Mouse (Mus musculus) embryo, embryonic 10.5 days (tissue): ENCODE data around the gene Obp1a.

Experiments
- DNase-seq: peaks from one replicate; pipeline ENCODE4 v3.0.0-alpha.2; 2015; ENCODE audit warnings: low spot score

Gene Obp1a

DNA sequence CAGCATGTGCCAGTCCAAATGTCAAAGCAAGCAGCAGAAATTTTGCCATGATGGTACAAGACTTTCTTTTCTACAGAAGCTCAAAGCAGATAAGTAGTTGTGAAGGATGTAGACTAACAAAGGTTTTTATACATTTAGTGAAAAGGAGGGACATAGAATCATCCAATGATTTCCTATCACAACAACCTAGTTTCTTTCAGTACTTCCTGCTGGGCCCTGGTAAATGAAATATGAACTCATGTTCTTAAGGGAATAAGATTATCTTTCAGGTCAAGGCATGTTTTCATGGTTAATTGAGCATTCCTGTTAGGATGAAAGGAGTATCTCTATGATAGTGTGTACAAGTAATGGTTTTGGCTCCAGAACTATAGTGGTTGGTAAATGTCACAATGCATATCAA, at the start of gene Obp1a:
Gene Obp1a (minus strand): TSS at position 101 of the 400 bp plus-strand sequence.
- no peak for DNase-seq

DNA sequence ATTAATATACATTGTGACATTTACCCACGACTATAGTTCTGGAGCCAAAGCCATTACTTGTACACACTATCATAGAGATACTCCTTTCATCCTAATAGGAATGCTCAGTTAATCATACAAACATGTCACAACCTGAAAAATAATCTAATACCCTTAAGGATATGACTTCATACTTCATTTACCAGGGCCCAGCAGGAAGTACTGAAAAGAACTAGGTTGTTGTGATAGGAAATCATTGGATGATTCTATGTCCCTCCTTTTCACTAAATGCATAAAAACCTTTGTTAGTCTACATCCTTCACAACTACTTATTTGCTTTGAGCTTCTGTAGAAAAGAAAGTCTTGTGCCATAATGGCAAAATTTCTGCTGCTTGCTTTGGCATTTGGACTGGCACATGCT, 34.0 kb upstream of the Obp1a start, which contains the start of gene Gm5938:
Gene Gm5938 (plus strand): TSS at position 301 of the 400 bp plus-strand sequence.
- DNase-seq: no peak
